Mouse (Mus musculus) intestine, embryonic 15.5 days (tissue): ENCODE data around the gene Cks1b. TPM values are rescaled to one million over a fixed set of nuclear protein-coding genes. Genes with fewer than 3 reads are reported as not detected.
"Not testable (repeated sequence)": the region's sequence is repeated elsewhere in the genome, so short reads cannot be mapped to it uniquely, and the experiment has no call there.

Experiments used
- ATAC-seq: fragments of 200-750 bp; cut with Nextera tagmentation; 2 replicates; pipeline ENCODE4 v1.8.0; 2017; ENCODE audit warnings: moderate TSS enrichment, moderate library complexity
- H3K27ac ChIP-seq: fragments of 300-500 bp; sonication (generic); 2 replicates; pipeline ENCODE4 v1.5.1; 2015; ENCODE audit warnings: mild to moderate bottlenecking, inconsistent platforms
- H3K27me3 ChIP-seq: fragments of 300-500 bp; sonication (generic); replicated peaks from 2 replicates; pipeline ENCODE4 v1.6.1; 2015; ENCODE audit warnings: inconsistent platforms
- H3K36me3 ChIP-seq: fragments of 300-500 bp; sonication (generic); 2 replicates; pipeline ENCODE4 v1.6.1; 2015; ENCODE audit warnings: inconsistent platforms
- H3K4me1 ChIP-seq: fragments of 300-500 bp; sonication (generic); replicated peaks from 2 replicates; pipeline ENCODE4 v1.6.1; 2015; ENCODE audit warnings: inconsistent platforms
- H3K4me2 ChIP-seq: fragments of 300-500 bp; sonication (generic); replicated peaks from 2 replicates; pipeline ENCODE4 v1.6.1; 2015; ENCODE audit warnings: mild to moderate bottlenecking, inconsistent platforms
- H3K4me3 ChIP-seq: fragments of 300-500 bp; sonication (generic); replicated peaks from 2 replicates; pipeline ENCODE4 v1.5.1; 2015; ENCODE audit warnings: inconsistent platforms
- H3K9ac ChIP-seq: fragments of 300-500 bp; sonication (generic); 2 replicates; pipeline ENCODE4 v1.6.1; 2015; ENCODE audit warnings: inconsistent platforms
- H3K9me3 ChIP-seq: fragments of 300-500 bp; sonication (generic); 2 replicates; pipeline ENCODE4 v1.6.1; 2016; ENCODE audit warnings: inconsistent platforms
- WGBS: fragments of 180-500 bp; shearing (Covaris S2); methylation state at CpG from one replicate; pipeline ENCODE4 v1.1.7; 2015; 5-methylcytosine and 5-hydroxymethylcytosine counted together
- polyA plus RNA-seq: library from polyadenylated mRNA; unstranded; fragments of >200 nt; fragmentation: Nextera tagmentation; extraction: Ambion mirVana; gene quantifications from 2 replicates; pipeline ENCODE4 v1.2.1, GENCODE M21; 2015

Cks1b gene
- polyA plus RNA-seq, 1 experiment from 2014 or later, result 386 TPM

- no peaks in the 10 kb centered on the region for H3K9me3 ChIP-seq
- H3K4me1 ChIP-seq, result peaks cover 9% of the 10 kb centered on the region
- H3K27ac ChIP-seq, result peak overlapping the region; percentile 65
- ATAC-seq, result peak; percentile 23; the same call in 1 of the 2 replicates
- H3K27me3 ChIP-seq, result no peaks in the 10 kb centered on the region
- peak overlapping the region; percentile 55 for H3K9ac ChIP-seq
- peak overlapping the region; percentile 64 for H3K4me2 ChIP-seq
- 30% methylated on average over 5 of the region's 5 CpGs for WGBS
- H3K4me3 ChIP-seq, result peak overlapping the region; percentile 53
- H3K36me3 ChIP-seq, result peaks cover 16% of the 10 kb centered on the region
Observed at GRCm38 (mm10) chr3:89437269-89437668, 19.1 kb upstream of the Cks1b start.

- WGBS, result 5% methylated on average over 16 of the region's 16 CpGs
- Histone ChIP-seq H3K27me3 (no peaks in the 10 kb centered on the region), H3K4me3 (peak within 1 kb of the TSS; percentile 53), H3K9me3 (no peaks in the 10 kb centered on the region), H3K9ac (peak within 1 kb of the TSS; percentile 55), H3K27ac (peak within 1 kb of the TSS; percentile 65), H3K4me2 (peak within 1 kb of the TSS; percentile 64), H3K36me3 (peaks cover 17% of the 10 kb centered on the region), H3K4me1 (peaks cover 13% of the 10 kb centered on the region)
- peak; percentile 86 for ATAC-seq
Observed at GRCm38 (mm10) chr3:89436176-89437113, 18.3 kb upstream of the Cks1b start, which contains the start of gene Pbxip1. TSS of gene Pbxip1 (plus strand) at chr3:89436706.

GRCm38 (mm10) chr3:89435041-89435440 is 16.9 kb upstream of the Cks1b start:
- H3K9ac ChIP-seq, result no peak overlapping the region
- H3K27ac ChIP-seq, result no peak overlapping the region
- peaks cover 17% of the 10 kb centered on the region for H3K36me3 ChIP-seq
- ATAC-seq, result no peak
- peaks cover 21% of the 10 kb centered on the region for H3K4me1 ChIP-seq
- H3K4me3 ChIP-seq, result no peak overlapping the region
- H3K27me3 ChIP-seq, result no peaks in the 10 kb centered on the region
- no peak overlapping the region for H3K4me2 ChIP-seq
- WGBS, result 77% methylated on average over 7 of the region's 7 CpGs
- H3K9me3 ChIP-seq, result no peaks in the 10 kb centered on the region

- WGBS, result 85% methylated on average over 11 of the region's 11 CpGs
- Histone ChIP-seq H3K4me3 (no peak overlapping the region), H3K27me3 (no peaks in the 10 kb centered on the region), H3K4me2 (no peak overlapping the region), H3K9ac (no peak overlapping the region), H3K27ac (no peak overlapping the region), H3K4me1 (peaks cover 21% of the 10 kb centered on the region), H3K36me3 (peaks cover 17% of the 10 kb centered on the region), H3K9me3 (no peaks in the 10 kb centered on the region)
- no peak for ATAC-seq
Observed at GRCm38 (mm10) chr3:89434532-89434931, 16.3 kb upstream of the Cks1b start.

- no peaks in the 10 kb centered on the region for H3K9me3 ChIP-seq
- no peak for ATAC-seq
- 96% methylated on average over 8 of the region's 8 CpGs for WGBS
Observed at GRCm38 (mm10) chr3:89432606-89433005, 14.4 kb upstream of the Cks1b start.

GRCm38 (mm10) chr3:89430171-89431159 is 12.3 kb upstream of the Cks1b start, which contains the start of gene Pygo2:
TSS of gene Pygo2 (plus strand) at chr3:89430214.
- Histone ChIP-seq H3K4me3 (peak within 1 kb of the TSS; percentile 96), H3K4me2 (peak within 1 kb of the TSS; percentile 75), H3K27ac (peak within 1 kb of the TSS; percentile 92), H3K36me3 (peaks cover 28% of the 10 kb centered on the region), H3K27me3 (no peaks in the 10 kb centered on the region), H3K4me1 (peaks cover 14% of the 10 kb centered on the region), H3K9ac (peak within 1 kb of the TSS; percentile 95), H3K9me3 (no peaks in the 10 kb centered on the region)
- 2% methylated on average over 66 of the region's 68 CpGs for WGBS
- peak; percentile 99 for ATAC-seq

More at GRCm38 (mm10) chr3:89432606-89433005, 14.4 kb upstream of the Cks1b start:
- H3K4me1 ChIP-seq, result peaks cover 21% of the 10 kb centered on the region
- no peak overlapping the region for H3K27ac ChIP-seq
- H3K36me3 ChIP-seq, result peaks cover 22% of the 10 kb centered on the region
- no peak overlapping the region for H3K4me3 ChIP-seq
- H3K27me3 ChIP-seq, result no peaks in the 10 kb centered on the region
- H3K9ac ChIP-seq, result no peak overlapping the region
- no peak overlapping the region for H3K4me2 ChIP-seq

GRCm38 (mm10) chr3:89429021-89429420 is 10.8 kb upstream of the Cks1b start:
- ATAC-seq, result not testable (repeated sequence)

GRCm38 (mm10) chr3:89425876-89426275 is 7.7 kb upstream of the Cks1b start:
- Histone ChIP-seq H3K27me3 (no peaks in the 10 kb centered on the region), H3K4me1 (peaks cover 41% of the 10 kb centered on the region), H3K9ac (no peak overlapping the region), H3K4me3 (no peak overlapping the region), H3K9me3 (no peaks in the 10 kb centered on the region), H3K27ac (no peak overlapping the region), H3K4me2 (no peak overlapping the region), H3K36me3 (peaks cover 18% of the 10 kb centered on the region)
- no peak for ATAC-seq
- 88% methylated on average over 4 of the region's 4 CpGs for WGBS

More at GRCm38 (mm10) chr3:89429021-89429420, 10.8 kb upstream of the Cks1b start:
- peaks cover 26% of the 10 kb centered on the region for H3K4me1 ChIP-seq
- H3K4me2 ChIP-seq, H3K27me3 ChIP-seq, H3K27ac ChIP-seq, H3K9me3 ChIP-seq, H3K9ac ChIP-seq, H3K4me3 ChIP-seq: not testable (repeated sequence)
- 90% methylated on average over 7 of the region's 7 CpGs for WGBS
- H3K36me3 ChIP-seq, result peaks cover 35% of the 10 kb centered on the region

- H3K9me3 ChIP-seq, result no peaks in the 10 kb centered on the region
- H3K9ac ChIP-seq, result no peak overlapping the region
- H3K36me3 ChIP-seq, result peaks cover 18% of the 10 kb centered on the region
- H3K4me2 ChIP-seq, result peak overlapping the region; percentile 19; the same call in 1 of the 2 replicates
- no peak for ATAC-seq
- no peak overlapping the region for H3K4me3 ChIP-seq
- peaks cover 45% of the 10 kb centered on the region for H3K4me1 ChIP-seq
- no peaks in the 10 kb centered on the region for H3K27me3 ChIP-seq
- WGBS, result 80% methylated on average over 5 of the region's 5 CpGs
- H3K27ac ChIP-seq, result 0 out of 2 replicates have a peak overlapping the region, but pooled peaks have one; percentile 7
Observed at GRCm38 (mm10) chr3:89425141-89425525, 7.0 kb upstream of the Cks1b start.

- no peaks in the 10 kb centered on the region for H3K9me3 ChIP-seq
- H3K9ac ChIP-seq, result no peak overlapping the region
- H3K27me3 ChIP-seq, result no peaks in the 10 kb centered on the region
- H3K36me3 ChIP-seq, result peaks cover 18% of the 10 kb centered on the region
- peak; percentile 31; the same call in 1 of the 2 replicates for ATAC-seq
- peak overlapping the region; percentile 36; the same call in 1 of the 2 replicates for H3K27ac ChIP-seq
- H3K4me2 ChIP-seq, result peak overlapping the region; percentile 84; the same call in 1 of the 2 replicates
- H3K4me1 ChIP-seq, result peaks cover 51% of the 10 kb centered on the region
- WGBS, result 85% methylated on average over 5 of the region's 5 CpGs
- no peak overlapping the region for H3K4me3 ChIP-seq
Observed at GRCm38 (mm10) chr3:89424416-89425140, 6.4 kb upstream of the Cks1b start.

- WGBS, result 69% methylated on average over 6 of the region's 6 CpGs
- peaks cover 52% of the 10 kb centered on the region for H3K4me1 ChIP-seq
- ATAC-seq, result no peak
- peak overlapping the region; percentile 48 for H3K4me3 ChIP-seq
- H3K27me3 ChIP-seq, result no peaks in the 10 kb centered on the region
- peak overlapping the region; percentile 84 for H3K4me2 ChIP-seq
- no peaks in the 10 kb centered on the region for H3K9me3 ChIP-seq
- H3K27ac ChIP-seq, result no peak overlapping the region
- peaks cover 13% of the 10 kb centered on the region for H3K36me3 ChIP-seq
- peak overlapping the region; percentile 74; the same call in 1 of the 2 replicates for H3K9ac ChIP-seq
Observed at GRCm38 (mm10) chr3:89422556-89423205, 4.5 kb upstream of the Cks1b start.
